Mouse (Mus musculus) intestine, postnatal 0 days (tissue): ENCODE data around the gene Rpl36al. TPM values are rescaled to one million over a fixed set of nuclear protein-coding genes. Genes with fewer than 3 reads are reported as not detected.

ENCODE experiments used
- ATAC-seq: fragments of 200-750 bp; cut with Nextera tagmentation; 2 replicates; pipeline ENCODE4 v1.8.0; 2017; ENCODE audit warnings: mild to moderate bottlenecking, moderate TSS enrichment, moderate library complexity
- H3K27ac ChIP-seq: fragments of 300-500 bp; sonication (generic); 2 replicates; pipeline ENCODE4 v1.5.1; 2014; ENCODE audit warnings: mild to moderate bottlenecking, low read depth, low read length, moderate library complexity
- H3K27me3 ChIP-seq: fragments of 300-500 bp; sonication (generic); replicated peaks from 2 replicates; pipeline ENCODE4 v1.6.1; 2014; ENCODE audit warnings: low read length, mixed read lengths; ENCODE audit not compliant: control insufficient read depth, insufficient read depth
- H3K36me3 ChIP-seq: fragments of 300-500 bp; sonication (generic); 2 replicates; pipeline ENCODE4 v1.6.1; 2014; ENCODE audit warnings: mild to moderate bottlenecking, moderate library complexity; ENCODE audit not compliant: control insufficient read depth, insufficient read depth
- H3K4me1 ChIP-seq: fragments of 300-500 bp; sonication (generic); replicated peaks from 2 replicates; pipeline ENCODE4 v1.6.1; 2014; ENCODE audit warnings: antibody characterized with exemption, low read length, mixed read lengths; ENCODE audit not compliant: control insufficient read depth, insufficient read depth
- H3K4me2 ChIP-seq: fragments of 300-500 bp; sonication (generic); replicated peaks from 2 replicates; pipeline ENCODE4 v1.6.1; 2014; ENCODE audit warnings: low read depth, mild to moderate bottlenecking, moderate library complexity
- H3K4me3 ChIP-seq: fragments of 300-500 bp; sonication (generic); 2 replicates; pipeline ENCODE4 v1.5.1; 2014; ENCODE audit warnings: low read depth, low read length
- H3K9ac ChIP-seq: fragments of 300-500 bp; sonication (generic); 2 replicates; pipeline ENCODE4 v1.6.1; 2014; ENCODE audit warnings: mild to moderate bottlenecking, low read depth, low read length
- H3K9me3 ChIP-seq: fragments of 300-500 bp; sonication (generic); 2 replicates; pipeline ENCODE4 v1.6.1; 2016; ENCODE audit warnings: mixed run types; ENCODE audit not compliant: control insufficient read depth
- CTCF ChIP-seq: sonication (generic); IDR thresholded peaks from 2 replicates; pipeline ENCODE4 v1.5.1; 2016; ENCODE audit warnings: low read depth, mild to moderate bottlenecking, control low read depth, antibody characterized with exemption, moderate library complexity
- whole genome bisulfite sequencing: fragments of 180-500 bp; shearing (Covaris S2); extraction: QIAGEN DNeasy Blood & Tissue Kit; methylation state at CpG from one replicate; pipeline ENCODE4 v1.1.7; 2014; 5-methylcytosine and 5-hydroxymethylcytosine counted together
- microRNA-seq: library from miRNA; unstranded; fragments of <30 nt; microRNA quantifications from one replicate; pipeline ENCODE4, GENCODE M21; 2016
- polyA plus RNA-seq: library from polyadenylated mRNA; unstranded; fragments of >200 nt; fragmentation: Nextera tagmentation; extraction: Ambion mirVana; gene quantifications from 2 replicates; pipeline ENCODE4 v1.2.1, GENCODE M21; 2015

The Rpl36al gene
- polyA plus RNA-seq, 1 experiment from 2014 or later = 628 TPM

DNA sequence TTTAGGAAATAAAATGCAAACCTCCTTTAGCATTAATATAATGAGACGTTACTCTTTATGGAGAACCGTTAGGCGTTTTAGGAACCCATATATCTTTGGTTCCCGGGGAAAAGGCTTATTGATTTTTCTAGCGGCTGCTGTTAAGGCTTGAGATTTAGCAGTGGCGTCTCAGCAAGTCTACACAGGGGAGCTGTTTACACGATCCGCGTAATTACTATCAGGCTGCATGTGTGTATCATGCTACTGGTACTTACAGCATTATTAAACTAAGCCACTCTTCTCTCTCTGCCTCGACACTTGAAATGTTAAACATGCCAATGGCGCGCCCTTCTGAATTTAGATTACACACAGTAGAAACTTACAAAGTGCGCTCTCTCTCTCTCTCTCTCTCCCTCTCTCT is 33.8 kb downstream of the Rpl36al start:
- Histone ChIP-seq H3K27me3 (no peaks in the 10 kb centered on the region), H3K4me2 (no peak overlapping the region), H3K9ac (no peak overlapping the region), H3K4me1 (no peaks in the 10 kb centered on the region), H3K27ac (no peak overlapping the region), H3K36me3 (no peaks in the 10 kb centered on the region), H3K9me3 (no peaks in the 10 kb centered on the region), H3K4me3 (no peak overlapping the region)
- 42% methylated on average over 13 of the region's 13 CpGs for WGBS
- ATAC-seq = no peak
- no peak for TF ChIP-seq CTCF

DNA sequence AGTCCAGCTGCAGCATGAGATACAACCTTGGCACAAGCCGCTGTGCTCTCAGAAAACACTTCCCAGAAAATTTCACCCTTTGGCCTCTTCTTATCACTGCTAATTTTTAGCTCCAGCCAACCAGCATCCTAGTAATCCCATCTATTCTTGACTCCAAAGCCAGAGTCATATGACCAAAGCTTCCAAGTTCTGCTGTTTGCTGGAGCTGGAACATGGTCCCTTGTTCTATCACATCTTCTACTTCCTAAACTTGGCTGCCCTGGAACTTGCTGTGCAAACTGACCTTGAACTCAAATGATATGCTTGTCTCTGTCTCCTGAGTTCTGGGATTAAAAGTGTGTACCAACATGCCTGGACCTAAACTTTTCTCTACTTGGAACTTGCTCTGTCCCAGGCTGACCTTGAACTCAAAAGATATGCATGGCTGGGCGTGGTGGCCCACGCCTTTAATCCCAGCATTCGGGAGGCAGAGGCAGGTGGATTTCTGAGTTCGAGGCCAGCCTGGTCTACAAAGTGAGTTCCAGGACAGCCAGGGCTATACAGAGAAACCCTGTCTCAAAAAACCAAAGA is 36.6 kb downstream of the Rpl36al start:
- Histone ChIP-seq H3K36me3 (no peaks in the 10 kb centered on the region), H3K4me2 (no peak overlapping the region), H3K9ac (no peak overlapping the region), H3K27me3 (no peaks in the 10 kb centered on the region), H3K4me1 (no peaks in the 10 kb centered on the region), H3K27ac (no peak overlapping the region), H3K4me3 (no peak overlapping the region), H3K9me3 (no peaks in the 10 kb centered on the region)
- TF ChIP-seq CTCF = no peak
- no peak for ATAC-seq
- 90% methylated on average over 5 of the region's 5 CpGs for WGBS

DNA sequence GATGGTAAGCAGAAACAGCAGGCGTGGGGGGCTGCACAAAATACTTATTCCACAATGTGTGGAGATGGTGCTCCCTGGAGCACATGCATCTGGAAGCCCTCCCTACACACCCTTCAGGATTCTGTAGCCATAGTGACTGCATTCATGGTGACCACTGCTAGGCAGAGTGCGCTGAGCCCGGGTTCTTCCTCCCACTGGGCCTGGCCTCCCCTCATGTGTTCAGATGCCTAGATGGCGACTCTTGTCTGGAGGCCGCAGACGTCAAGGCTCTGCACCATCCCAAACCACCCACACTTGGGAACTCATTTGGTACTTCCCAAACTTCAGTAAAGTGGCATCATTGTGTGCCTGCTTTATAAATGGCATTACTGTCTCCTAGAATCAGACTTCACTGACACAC is 40.4 kb downstream of the Rpl36al start:
- 75% methylated on average over 6 of the region's 6 CpGs for WGBS
- no peak for TF ChIP-seq CTCF
- no peak overlapping the region for H3K27ac ChIP-seq
- no peak overlapping the region for H3K4me3 ChIP-seq
- no peak for ATAC-seq
- no peaks in the 10 kb centered on the region for H3K36me3 ChIP-seq
- H3K4me2 ChIP-seq = no peak overlapping the region
- no peaks in the 10 kb centered on the region for H3K4me1 ChIP-seq
- H3K9me3 ChIP-seq = no peaks in the 10 kb centered on the region
- no peak overlapping the region for H3K9ac ChIP-seq
- H3K27me3 ChIP-seq = no peaks in the 10 kb centered on the region

DNA sequence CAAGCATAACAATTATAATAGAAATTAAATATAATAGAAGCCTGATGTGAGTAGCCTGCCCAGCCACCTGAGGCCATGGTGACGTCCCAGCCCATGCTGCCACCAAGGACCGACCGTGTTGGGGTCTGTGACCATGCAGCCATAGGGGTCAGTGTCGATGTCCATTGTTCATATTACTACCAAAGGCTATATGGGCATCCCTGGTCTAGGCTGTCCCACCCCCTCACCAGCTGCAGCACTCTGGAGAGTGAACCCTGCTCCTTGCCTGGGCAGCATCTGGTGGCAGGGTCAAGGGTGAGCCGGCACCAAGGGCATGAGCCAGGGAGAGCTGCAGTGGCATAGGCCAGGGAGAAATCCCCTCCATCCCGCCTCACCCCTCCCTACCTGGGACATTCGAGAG is 44.0 kb downstream of the Rpl36al start:
- H3K36me3 ChIP-seq = no peaks in the 10 kb centered on the region
- 92% methylated on average over 7 of the region's 7 CpGs for WGBS
- no peak for TF ChIP-seq CTCF
- H3K4me3 ChIP-seq = no peak overlapping the region
- no peak overlapping the region for H3K27ac ChIP-seq
- H3K9me3 ChIP-seq = no peaks in the 10 kb centered on the region
- no peak for ATAC-seq
- H3K4me2 ChIP-seq = no peak overlapping the region
- H3K4me1 ChIP-seq = no peaks in the 10 kb centered on the region
- H3K27me3 ChIP-seq = no peaks in the 10 kb centered on the region
- H3K9ac ChIP-seq = no peak overlapping the region

DNA sequence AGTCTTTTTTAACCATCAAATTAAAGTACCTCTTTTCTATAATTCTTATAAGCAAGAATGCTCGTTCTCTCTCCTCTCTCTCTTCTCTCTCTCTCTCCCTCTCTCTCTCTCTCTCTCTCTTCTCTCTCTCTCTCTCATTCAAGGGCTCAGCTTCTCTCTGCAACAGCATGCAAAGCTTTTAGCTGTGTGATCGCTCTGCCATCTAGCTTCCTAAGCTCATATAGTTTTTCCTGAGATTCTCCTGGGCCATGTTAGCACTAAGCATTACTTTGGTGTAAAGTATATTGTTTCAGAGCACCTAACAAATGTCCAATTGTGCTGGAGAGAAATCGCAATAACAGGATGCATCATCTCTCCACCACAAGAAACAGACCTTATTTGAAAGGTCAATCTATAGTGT is 44.7 kb downstream of the Rpl36al start:
- no peaks in the 10 kb centered on the region for H3K27me3 ChIP-seq
- no peak overlapping the region for H3K9ac ChIP-seq
- TF ChIP-seq CTCF = no peak
- H3K36me3 ChIP-seq = no peaks in the 10 kb centered on the region
- no peaks in the 10 kb centered on the region for H3K9me3 ChIP-seq
- 93% methylated on average over 3 of the region's 3 CpGs for WGBS
- H3K4me2 ChIP-seq = no peak overlapping the region
- ATAC-seq = no peak
- no peak overlapping the region for H3K4me3 ChIP-seq
- no peak overlapping the region for H3K27ac ChIP-seq
- H3K4me1 ChIP-seq = no peaks in the 10 kb centered on the region

Small RNA genes within 50 kb of the gene (microRNA-seq; reads per million reads assigned to microRNA genes)
- not detected for gene Gm47287
- gene Gm47295 = 1.1 reads per million

Other genes starting within 250 kb of the Rpl36al start
- gene Rps29, start 24.9 kb downstream of the Rpl36al start, polyA plus RNA-seq = 1,572 and 1,602 TPM in 2 replicates
- gene Lrr1, start 15.3 kb downstream of the Rpl36al start, polyA plus RNA-seq = 3.5 and 5.5 TPM in 2 replicates
- 41.5 and 46.9 TPM in 2 replicates for gene Mgat2, start 74 bp upstream of the Rpl36al start, polyA plus RNA-seq
- 9.9 and 10.2 TPM in 2 replicates for gene Gm49383, start 13.0 kb upstream of the Rpl36al start, polyA plus RNA-seq
- 2.9 and 3.4 TPM in 2 replicates for gene Dnaaf2, start 14.3 kb upstream of the Rpl36al start, polyA plus RNA-seq
- gene Gm49384, start 20.2 kb upstream of the Rpl36al start, polyA plus RNA-seq = 9.1 and 9.5 TPM in 2 replicates
- gene Pole2, start 44.1 kb upstream of the Rpl36al start, polyA plus RNA-seq = 5.4 and 6.7 TPM in 2 replicates
- gene Klhdc1, start 57.1 kb upstream of the Rpl36al start, polyA plus RNA-seq = 8.1 and 8.3 TPM in 2 replicates
- 67.7 and 70.3 TPM in 2 replicates for gene Klhdc2, start 112.6 kb upstream of the Rpl36al start, polyA plus RNA-seq
- gene Nemf, start 173.1 kb upstream of the Rpl36al start, polyA plus RNA-seq = 41.9 and 45.3 TPM in 2 replicates
- 82.7 and 86.3 TPM in 2 replicates for gene Arf6, start 188.1 kb upstream of the Rpl36al start, polyA plus RNA-seq
- gene Gm9887, start 188.4 kb upstream of the Rpl36al start, polyA plus RNA-seq = 1.9 and 2.4 TPM in 2 replicates